Mouse (Mus musculus) olfactory bulb, adult 2 months (tissue): ENCODE data around the gene Pnck. TPM values are rescaled to one million over a fixed set of nuclear protein-coding genes. Genes with fewer than 3 reads are reported as not detected.

ENCODE experiments used
- H3K27ac ChIP-seq: fragments of 200-500 bp; 2 replicates; pipeline ENCODE4 v1.5.1; 2012; ENCODE audit warnings: low read depth, low read length; ENCODE audit not compliant: insufficient read depth
- H3K4me1 ChIP-seq: fragments of 200-500 bp; 2 replicates; pipeline ENCODE4 v1.6.1; 2012; ENCODE audit warnings: low read length; ENCODE audit not compliant: control insufficient read depth, insufficient read depth
- H3K4me3 ChIP-seq: fragments of 200-500 bp; 2 replicates; pipeline ENCODE4 v1.5.1; 2012; ENCODE audit warnings: mild to moderate bottlenecking, low read depth, low read length, moderate library complexity; ENCODE audit not compliant: insufficient read depth
- CTCF ChIP-seq: fragments of 200-500 bp; IDR thresholded peaks from 2 replicates; pipeline ENCODE4 v1.5.1; 2012; ENCODE audit warnings: low read depth, mild to moderate bottlenecking, low read length, moderate library complexity; ENCODE audit not compliant: insufficient read depth
- POLR2A ChIP-seq: fragments of 200-500 bp; IDR thresholded peaks from 2 replicates; pipeline ENCODE4 v1.6.1; 2012; ENCODE audit warnings: mild to moderate bottlenecking, low read depth, low read length, moderate library complexity; ENCODE audit not compliant: insufficient read depth
- WGBS: fragments of 180-500 bp; shearing (Covaris S2); methylation state at CpG from one replicate; pipeline ENCODE4 v1.1.7; 2018; 5-methylcytosine and 5-hydroxymethylcytosine counted together
- polyA plus RNA-seq: library from polyadenylated mRNA; stranded (reverse); fragments of >200 nt; gene quantifications from 2 replicates; pipeline ENCODE4 v1.2.4, GENCODE M21; 2012; ENCODE audit warnings: low replicate concordance; ENCODE audit not compliant: missing spikeins, insufficient read depth, insufficient read length

Pnck gene
- polyA plus RNA-seq, 1 experiment, result not detected

DNA sequence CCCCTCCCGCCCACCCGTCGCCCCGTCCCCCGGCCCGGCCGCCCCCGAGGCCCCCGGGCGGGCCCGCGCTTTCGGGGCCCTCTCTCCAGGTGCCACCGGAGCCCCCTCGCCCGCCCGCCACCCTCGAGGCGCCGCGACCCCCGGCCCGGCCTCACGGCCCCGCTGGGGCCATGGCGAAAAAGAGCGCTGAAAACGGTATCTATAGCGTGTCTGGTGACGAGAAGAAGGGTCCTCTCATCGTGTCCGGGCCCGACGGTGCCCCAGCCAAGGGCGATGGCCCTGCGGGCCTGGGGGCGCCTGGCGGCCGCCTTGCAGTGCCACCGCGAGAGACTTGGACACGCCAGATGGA lies 13.7 kb upstream of the Pnck start:
- TF ChIP-seq POLR2A, result no peak
- TF ChIP-seq CTCF, result no peak
- Histone ChIP-seq H3K27ac (peak overlapping the region; percentile 47; the same call in 1 of the 2 replicates), H3K4me1 (peaks cover 15% of the 10 kb centered on the region), H3K4me3 (peak overlapping the region; percentile 79)
- 28% methylated on average over 42 of the region's 42 CpGs for WGBS

DNA sequence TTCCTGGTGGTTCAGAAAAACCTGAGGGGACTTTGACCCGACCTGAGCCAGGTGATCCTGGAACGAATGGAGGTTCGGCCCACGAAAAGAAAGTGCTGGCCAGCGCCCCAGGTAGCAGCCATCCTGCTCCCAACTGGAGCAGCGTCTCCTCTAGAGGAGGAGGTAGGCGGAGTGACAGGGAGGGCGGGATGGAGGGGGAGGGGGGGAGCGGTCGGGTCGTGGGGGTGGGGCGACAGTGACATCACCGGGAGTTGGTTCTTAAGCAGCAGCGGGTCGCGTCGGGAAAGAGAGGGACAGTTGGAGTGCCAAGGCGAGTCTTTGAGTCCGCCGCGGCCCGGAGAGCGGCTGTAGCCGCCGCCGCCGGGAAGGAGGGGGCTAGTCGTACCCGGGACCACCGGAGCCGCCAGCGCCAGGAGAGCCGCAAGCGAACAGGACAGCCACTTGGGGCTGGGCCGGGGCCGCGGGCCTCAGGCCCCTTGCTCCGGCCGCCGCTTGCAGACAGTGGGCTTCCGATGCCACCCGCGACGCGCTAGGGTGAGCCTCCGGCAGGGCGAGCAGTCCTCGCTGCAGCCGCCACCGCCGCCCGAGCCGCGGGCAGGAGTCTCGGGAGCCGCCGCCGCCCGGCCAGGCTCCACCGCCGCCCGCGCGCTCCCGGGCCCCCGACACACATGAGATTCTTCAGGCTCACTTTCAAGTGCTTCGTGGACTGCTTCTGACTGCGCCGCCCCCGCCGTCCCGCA lies 13.1 kb upstream of the Pnck start, which contains the start of gene Slc6a8:
Slc6a8 (plus strand) TSS at position 272 of the 740 bp plus-strand sequence.
- H3K4me1 ChIP-seq, result peaks cover 15% of the 10 kb centered on the region
- H3K27ac ChIP-seq, result peak within 1 kb of the TSS; percentile 51
- WGBS, result 22% methylated on average over 53 of the region's 72 CpGs
- H3K4me3 ChIP-seq, result peak within 1 kb of the TSS; percentile 79
- TF ChIP-seq CTCF (no peak), POLR2A (peak; percentile 53; the same call in 1 of the 2 replicates)

GRCm38 (mm10) chrX:73672031-73672431 lies 12.1 kb upstream of the Pnck start:
- TF ChIP-seq POLR2A, result no peak
- TF ChIP-seq CTCF, result no peak
- Histone ChIP-seq H3K4me1 (peaks cover 15% of the 10 kb centered on the region), H3K27ac (no peak overlapping the region), H3K4me3 (no peak overlapping the region)
- 68% methylated on average over 4 of the region's 4 CpGs for WGBS

DNA sequence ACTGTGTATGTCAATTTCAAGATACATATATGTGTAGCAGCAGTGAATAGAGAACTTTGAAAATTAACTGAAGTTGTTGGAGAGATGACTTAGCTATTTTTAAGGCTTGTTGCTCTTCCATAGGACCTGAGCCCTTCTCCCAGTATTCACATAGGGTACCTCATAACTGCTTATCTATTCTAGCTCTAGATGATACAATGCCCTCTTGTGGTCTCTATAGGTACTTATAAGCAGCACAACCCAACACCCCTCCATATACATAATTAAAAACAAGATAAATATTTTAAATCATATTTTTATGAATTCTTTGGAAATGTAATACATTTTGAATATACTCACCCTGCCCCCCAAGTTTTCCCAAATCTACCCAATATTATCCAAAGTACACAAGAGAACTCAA lies 3.2 kb upstream of the Pnck start:
- no peak for TF ChIP-seq CTCF
- no peak for TF ChIP-seq POLR2A
- no peak overlapping the region for H3K27ac ChIP-seq
- H3K4me1 ChIP-seq, result peaks cover 10% of the 10 kb centered on the region

GRCm38 (mm10) chrX:73660284-73660665 lies 358 bp upstream of the Pnck start:
- no peak for TF ChIP-seq CTCF
- TF ChIP-seq POLR2A, result no peak
- 16% methylated on average over 3 of the region's 3 CpGs for WGBS
- Histone ChIP-seq H3K4me3 (peak overlapping the region; percentile 62), H3K4me1 (peaks cover 16% of the 10 kb centered on the region), H3K27ac (peak overlapping the region; percentile 87)

More for the DNA sequence above, 3.2 kb upstream of the Pnck start:
- no peak overlapping the region for H3K4me3 ChIP-seq

GRCm38 (mm10) chrX:73658936-73659574 lies 862 bp downstream of the Pnck start:
- Histone ChIP-seq H3K27ac (peak overlapping the region; percentile 53; the same call in 1 of the 2 replicates), H3K4me1 (peaks cover 16% of the 10 kb centered on the region), H3K4me3 (peak overlapping the region; percentile 62)
- 42% methylated on average over 13 of the region's 13 CpGs for WGBS
- TF ChIP-seq POLR2A, result no peak
- TF ChIP-seq CTCF, result no peak

GRCm38 (mm10) chrX:73658391-73658790 lies 1.5 kb downstream of the Pnck start:
- 35% methylated on average over 7 of the region's 7 CpGs for WGBS
- Histone ChIP-seq H3K4me1 (peaks cover 16% of the 10 kb centered on the region), H3K27ac (0 out of 2 replicates have a peak overlapping the region, but pooled peaks have one; percentile 13), H3K4me3 (peak overlapping the region; percentile 62)
- TF ChIP-seq POLR2A, result no peak
- TF ChIP-seq CTCF, result no peak

- H3K27ac ChIP-seq, result no peak overlapping the region
- H3K4me3 ChIP-seq, result no peak overlapping the region
- H3K4me1 ChIP-seq, result peaks cover 14% of the 10 kb centered on the region
- TF ChIP-seq POLR2A (no peak), CTCF (peak; percentile 37; the same call in 1 of the 2 replicates)
- WGBS, result 74% methylated on average over 3 of the region's 3 CpGs
Measured at GRCm38 (mm10) chrX:73655529-73655928, 4.4 kb downstream of the Pnck start.

DNA sequence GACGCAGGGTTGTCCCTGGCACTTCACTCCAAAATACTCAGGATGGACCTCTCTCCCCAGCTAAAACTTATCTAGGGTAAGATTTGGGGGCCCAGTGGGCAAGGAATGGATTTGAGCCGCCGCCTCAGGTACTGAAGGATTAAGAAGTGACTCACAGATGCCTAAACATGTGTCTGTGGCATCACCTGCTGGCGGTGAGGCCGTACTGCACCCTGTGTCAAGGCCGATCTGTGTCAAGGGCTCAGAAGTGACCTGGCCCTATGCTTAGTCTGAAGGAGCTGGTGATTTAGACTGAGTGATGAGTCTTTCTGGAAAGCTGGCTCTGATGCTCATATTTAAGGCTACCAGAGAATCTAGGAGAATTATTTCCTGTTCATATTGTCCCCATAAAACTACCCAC lies 5.7 kb downstream of the Pnck start:
- peaks cover 11% of the 10 kb centered on the region for H3K4me1 ChIP-seq
- H3K4me3 ChIP-seq, result no peak overlapping the region
- peak; percentile 59 for TF ChIP-seq CTCF
- no peak for TF ChIP-seq POLR2A
- 14% methylated on average over 6 of the region's 6 CpGs for WGBS
- H3K27ac ChIP-seq, result no peak overlapping the region
